Mouse (Mus musculus): Measurements from ENCODE around the gene Grin2c.

Grin2c gene

DNA sequence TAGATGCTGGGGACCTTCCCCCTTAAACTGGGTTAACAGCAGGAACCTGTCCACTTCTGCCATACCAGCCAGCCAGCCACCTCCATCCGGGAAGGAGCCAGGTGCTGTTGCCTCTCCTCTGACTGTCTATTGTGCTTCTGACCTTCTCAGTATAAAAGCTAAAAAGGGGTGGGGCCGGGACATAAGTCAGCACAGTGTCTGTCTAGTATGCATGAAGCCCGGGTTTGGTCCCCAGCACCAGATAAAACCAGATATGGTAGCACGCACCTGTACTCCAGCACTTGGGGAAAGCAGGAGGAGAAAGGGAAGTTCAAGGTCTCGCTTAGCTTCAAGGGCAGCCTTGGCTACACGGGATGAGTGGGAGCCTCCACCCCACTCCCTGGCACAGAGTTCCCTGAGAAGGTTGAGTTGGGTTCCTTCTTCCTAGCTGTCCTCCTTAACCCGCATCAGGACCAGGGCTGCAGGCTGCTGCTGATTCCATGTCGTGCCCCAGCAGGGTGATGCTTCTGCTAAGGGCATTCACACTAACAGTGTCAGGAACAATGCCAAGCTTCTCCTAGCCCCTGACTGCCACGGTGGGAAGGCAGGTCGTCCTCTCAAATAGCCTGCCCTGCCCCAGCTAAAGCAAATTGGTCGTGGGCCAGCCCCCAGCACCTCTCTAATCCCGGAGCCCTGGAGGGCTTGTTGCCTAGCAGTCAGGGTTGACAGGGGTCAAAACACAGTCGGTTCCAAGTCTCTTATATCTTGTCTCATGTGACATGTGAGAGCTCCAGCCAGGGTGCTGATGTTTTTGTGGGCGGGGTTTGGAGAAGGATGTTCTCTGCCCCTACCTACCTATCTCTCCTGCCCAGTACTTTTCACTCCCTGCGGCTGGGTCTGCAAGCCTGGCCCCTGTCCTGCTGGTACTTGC lies 37.8 kb downstream of the Grin2c start:
- DNase-seq, result no peak

DNA sequence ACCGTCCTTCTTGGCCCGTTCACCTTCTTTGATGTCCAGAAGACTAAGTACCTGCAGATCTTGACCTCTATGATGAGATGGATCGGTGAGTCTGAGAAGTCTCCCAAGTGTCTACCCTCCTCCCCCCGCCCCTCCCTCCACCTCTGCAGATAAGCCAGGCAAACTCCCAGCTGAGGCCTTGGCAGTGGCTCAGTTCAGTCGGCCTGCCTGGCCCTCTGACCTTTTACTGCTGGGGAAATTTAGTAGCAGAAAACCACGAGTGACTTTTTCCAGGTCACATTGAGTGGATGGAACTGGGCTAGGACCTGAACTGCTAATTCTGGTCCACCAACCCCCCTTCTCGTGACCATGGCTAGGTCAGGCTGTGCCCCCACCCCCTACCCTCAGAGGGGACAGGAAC lies 38.6 kb downstream of the Grin2c start:
- DNase-seq, result no peak

DNA sequence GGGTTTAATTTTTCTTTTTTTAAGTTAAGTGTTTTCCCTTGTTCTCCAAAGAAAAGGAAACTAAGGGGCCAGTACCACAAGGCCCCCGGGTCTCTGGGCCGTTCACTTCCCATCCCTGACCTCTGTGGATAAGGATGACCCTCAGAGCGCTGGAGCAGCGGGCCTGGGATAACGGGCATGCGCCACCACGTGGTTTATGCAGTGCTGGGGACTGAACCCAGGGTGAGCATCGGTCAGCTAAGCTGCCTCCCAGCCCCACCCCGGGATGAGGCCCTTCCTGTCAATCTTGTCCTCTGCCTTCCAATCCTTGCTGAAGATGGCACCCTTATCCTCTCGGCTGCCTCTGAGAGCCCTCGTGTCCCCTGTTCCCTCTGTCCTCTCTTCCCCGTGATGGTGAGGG lies 39.4 kb downstream of the Grin2c start:
- no peak for DNase-seq

DNA sequence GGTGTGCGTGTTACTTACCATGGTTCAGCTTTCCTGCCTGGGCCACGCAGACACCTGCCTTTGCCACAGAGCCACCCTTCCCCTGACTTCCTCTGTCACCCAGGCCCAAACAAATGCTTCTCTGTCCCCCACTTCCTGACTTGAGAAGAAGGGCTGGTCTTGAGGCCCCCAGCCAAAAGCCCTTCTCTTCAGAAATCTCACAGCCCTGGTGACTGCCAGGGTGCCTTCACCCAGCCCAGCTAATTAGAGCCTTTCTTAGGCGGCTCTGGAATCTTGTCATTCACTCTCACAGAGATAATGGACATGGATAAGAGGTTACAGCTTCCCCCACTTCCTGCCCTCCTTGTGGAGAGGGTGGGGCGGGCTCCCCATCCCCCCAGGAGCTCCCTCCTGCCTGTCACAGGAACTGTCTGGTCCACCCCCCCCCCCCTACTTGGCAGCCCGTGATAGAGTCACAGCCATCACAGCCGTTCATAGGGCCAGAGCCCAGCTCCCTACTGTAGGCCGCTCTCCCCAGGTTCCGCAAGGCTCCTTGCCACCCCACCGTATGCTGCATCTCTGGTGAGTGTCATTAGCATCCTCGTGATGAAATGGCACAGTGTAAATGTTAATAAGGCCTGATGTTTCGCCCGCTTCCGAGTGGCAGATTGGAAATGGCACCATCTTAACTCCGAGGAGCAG lies 40.1 kb downstream of the Grin2c start:
- no peak for DNase-seq

DNA sequence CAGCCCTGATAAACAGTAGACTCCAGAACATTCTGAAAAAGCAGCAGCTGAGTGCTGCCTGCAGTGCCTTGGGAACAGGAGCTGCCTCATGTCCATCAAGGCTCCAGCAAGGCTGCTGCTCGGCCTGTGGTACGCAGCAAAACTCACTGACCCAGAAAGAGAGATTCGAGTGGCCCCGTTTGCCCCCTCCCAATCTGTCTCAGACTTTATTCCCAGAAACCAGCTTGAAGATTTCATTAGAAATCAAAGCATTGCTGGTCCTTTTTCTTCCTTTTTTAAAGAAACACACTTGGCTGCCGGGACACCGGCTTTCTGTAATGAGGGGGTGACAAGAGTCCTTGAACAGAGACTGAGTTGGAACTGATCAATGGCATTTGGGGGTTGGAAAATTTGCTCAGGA lies 41.7 kb downstream of the Grin2c start:
- no peak for DNase-seq

DNA sequence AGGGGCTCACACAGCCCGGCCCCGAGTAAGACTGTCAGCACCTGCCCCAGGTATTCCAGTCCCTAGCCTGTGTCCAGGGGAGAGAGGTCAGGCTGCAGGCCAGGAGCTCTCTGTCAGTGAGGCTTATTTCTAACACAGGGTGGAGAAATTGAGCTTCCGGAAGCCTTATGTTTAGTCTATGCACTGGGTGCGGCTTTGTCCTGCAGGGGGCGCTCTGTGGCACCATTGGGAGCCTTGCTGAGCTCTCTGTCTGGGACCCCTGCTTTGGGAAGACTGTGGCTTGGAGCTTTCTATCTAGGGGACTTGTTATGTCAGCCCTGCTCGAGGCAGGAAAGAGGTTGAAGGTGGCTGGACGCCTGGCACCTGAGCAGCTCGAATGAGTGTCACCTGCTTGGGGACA lies 42.2 kb downstream of the Grin2c start:
- peak in 1 of 2 experiments; percentile 42 for DNase-seq

DNA sequence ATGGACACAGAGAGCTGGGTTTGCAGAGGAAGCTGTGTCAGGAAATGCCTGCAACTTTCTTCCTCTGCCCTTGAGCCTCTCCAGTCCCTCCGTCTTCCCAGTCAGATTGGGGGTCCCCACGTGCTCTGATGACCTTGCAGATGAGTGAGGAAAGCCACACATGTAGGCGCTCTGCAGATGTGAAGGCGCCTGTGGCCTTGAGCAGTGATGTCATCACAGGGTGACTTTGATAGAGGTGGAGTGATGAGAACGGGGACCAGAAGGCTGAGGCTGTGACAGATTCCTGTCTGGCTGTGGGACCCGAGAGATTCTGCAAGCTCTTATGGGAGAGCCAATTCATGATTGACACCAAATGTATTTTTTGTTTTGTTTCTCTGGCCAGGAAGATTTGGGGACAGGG lies 43.2 kb downstream of the Grin2c start:
- DNase-seq, result no peak

DNA sequence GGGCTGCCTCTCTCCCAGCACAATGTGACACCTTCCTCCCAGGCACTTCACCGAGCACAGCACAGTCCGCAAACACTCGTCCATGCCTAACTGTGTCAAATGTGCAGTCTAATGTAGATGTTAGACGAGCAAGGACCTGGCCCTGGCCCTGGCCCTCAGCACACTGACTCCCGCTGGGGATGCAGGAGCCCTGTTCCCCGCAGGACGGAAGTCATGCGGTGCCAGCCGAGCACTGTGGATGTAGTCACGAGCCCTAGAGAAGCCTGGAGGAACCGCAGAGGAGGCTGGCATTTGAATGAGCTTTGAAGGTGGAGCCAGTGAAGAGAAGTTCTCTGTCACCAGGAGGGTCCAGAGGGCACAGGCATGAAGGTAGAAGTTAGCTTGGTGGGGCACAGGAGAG lies 43.6 kb downstream of the Grin2c start:
- DNase-seq, result no peak

DNA sequence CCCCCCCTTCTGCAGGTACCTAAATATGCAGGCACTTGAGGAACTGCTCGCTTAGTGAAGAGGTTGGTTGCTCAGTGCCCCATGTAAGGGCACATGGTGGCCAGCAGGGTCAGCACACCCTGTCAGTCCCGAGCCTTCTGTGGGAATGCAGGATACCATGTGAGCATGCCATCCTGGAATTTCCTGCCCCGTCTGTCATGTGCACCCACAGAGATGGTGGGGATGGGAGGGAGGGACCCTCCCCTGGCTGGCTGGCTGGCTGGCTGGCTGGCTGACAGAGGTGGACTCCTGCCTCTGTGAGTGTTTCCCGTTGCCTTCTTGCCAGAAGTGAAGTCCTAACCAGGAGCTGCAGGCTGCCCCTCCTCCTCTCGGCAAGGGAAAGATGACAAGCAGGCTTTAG lies 44.5 kb downstream of the Grin2c start:
- DNase-seq, result no peak

DNA sequence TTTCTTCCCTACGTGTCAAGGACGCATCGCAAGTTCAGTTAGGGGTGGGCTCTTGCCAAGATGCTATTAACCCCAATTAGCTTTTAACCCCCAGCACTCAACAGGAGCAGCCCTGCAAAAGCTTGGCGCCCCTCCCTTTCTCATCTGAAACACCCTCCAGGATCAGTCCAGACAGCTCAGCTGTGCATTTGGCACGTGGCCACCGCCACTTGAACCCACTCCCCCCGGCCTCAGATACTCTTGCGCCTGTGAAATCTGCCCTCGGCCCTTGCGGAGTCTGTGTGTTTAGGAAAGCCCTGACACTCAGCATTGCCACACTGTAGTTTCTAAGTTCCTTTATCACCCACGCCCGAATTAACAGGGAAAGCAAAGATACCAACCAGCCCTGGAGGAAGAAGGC lies 45.0 kb downstream of the Grin2c start:
- no peak for DNase-seq

DNA sequence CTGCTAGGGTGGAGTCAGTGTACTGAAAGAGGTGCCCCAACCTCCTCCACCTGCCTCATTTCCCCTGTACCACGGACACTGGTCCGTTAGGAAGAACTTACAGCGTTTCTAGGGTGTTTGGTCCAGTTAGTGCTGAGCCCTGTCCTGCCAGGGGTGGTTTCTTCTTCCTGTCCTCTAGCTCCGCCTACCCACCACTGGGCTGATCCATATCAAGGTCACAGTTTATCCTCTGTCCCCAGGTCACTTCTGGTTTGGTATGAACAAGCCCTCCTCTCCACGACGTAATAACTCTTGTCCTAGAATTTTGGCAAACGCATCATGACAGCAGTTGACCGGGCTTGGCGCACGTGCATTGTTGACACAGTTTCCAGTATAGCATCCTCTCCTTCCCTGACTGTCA lies 47.4 kb downstream of the Grin2c start:
- DNase-seq, result no peak

DNA sequence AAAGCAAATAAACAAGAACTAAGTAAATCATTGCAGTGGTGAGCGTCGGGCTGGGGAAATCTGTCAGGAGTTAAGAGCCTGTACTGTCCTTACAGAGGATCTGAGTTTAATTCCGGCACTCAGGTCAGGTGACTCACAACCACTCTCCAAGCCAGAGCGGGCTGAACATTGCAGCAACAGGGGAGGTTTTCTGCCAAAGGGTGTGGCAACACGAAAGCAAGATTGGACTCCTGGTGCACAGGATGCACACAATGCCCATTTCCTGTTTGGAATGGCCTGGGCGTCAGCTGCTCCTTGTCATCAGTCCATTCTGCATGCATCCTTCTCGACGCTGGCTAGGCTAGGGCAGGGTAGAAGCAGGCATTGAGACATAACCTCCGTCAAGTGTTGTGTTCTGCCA lies 47.8 kb downstream of the Grin2c start:
- DNase-seq, result no peak

DNA sequence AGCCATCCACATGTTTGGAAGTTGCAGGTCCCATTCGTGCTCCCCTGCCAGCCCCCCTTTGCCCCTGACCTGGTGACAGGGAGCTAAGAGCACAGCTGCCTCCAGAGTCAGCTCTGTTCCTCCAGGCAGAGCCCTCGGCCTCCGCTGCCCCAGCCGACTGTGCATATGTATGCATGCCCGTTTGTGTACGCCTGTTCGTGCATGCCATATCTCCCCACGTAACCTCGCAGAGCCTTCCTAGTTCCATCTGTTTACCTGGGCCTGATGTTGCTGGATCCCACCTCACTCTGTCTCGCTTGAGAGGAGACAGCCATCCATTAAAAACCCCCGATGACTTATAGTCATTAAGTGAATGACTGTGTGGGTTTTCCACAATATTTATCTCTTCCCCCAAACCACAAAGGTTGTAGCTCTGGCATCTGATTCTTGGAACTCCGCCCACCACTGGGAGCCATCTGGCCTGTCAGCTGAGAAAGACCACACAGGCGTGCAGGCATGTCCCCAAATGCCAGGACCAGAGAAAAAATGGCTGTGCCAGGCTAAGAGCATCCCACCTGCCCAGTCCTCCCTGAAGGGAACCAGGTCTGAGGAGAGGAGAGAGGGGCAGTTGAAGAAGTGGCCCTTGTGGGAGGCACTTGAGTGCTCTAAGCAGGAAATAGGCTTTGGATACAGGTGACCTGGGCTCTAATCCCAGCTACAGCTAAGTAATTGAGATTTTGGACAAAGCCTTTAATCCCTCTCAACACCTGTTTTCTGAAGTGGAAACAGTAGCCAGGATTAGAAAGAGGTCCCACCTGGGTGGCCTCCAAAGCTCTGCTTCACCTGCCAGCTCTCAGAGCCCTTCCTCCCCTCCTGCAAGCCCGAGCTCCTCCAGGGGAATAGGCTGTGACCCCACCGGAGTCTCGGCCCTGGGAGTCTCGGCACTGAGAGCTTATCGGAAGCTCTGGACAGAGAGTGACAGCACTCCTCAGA lies 49.3 kb downstream of the Grin2c start:
- DNase-seq, result no peak

DNA sequence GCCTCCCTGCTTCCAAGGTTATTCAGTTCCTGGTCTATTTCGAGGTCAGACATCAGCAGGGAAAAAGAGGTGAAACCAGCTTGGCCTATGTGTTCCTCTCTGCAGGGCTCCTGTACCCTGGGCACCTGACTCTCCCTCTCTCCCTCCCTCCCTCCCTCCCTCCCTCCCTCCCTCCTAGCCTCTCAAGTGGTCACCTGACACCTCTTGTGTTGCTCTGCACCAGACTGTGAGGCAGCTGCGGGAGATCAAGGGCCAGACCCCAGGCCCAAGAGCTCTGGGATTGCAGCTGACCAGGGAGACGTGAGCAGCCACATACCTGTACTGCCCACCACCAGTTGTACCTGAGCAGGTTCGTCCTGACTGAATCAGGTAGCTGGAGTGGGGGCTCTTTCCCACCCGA lies 51.9 kb downstream of the Grin2c start:
- no peak for DNase-seq

DNA sequence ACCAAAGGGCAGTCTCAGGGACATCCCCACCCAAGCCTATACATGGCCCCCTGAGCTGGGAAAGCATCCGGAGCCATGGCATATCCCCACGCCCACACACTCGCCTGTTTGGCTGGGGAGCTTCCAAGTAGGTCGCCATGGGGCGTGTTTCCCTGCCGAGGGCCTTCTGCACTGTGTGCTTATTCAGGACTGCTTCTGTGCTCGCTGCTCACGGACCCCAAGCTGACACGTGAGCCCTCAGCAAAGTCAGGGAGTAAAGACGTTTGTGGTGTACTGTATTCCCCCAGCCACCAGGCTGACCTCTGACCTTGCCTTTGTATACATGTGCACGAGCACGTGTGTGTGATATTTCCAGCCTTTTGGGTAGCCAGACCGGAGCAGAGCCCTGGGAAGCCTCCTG lies 54.9 kb downstream of the Grin2c start:
- DNase-seq, result no peak

DNA sequence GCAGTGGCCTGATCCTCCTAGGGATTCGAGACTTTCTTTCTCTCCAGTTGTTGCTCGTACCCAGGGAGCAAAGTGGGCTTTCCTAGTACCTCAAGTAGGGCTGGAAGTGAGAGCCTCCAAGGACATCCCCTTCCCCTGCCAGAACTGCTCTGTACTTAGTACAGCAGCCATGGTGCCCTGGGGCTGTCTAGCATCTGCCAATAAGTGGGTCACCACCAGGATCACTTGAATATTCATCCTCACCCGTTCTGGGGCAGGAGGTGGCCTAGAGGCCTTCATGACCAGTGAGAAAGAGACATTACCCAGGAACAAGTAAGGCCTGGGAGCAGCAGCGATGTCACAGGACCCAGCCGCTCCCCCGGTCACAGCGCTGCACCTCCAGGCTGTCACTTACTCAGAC lies 57.1 kb downstream of the Grin2c start:
- no peak for DNase-seq

DNA sequence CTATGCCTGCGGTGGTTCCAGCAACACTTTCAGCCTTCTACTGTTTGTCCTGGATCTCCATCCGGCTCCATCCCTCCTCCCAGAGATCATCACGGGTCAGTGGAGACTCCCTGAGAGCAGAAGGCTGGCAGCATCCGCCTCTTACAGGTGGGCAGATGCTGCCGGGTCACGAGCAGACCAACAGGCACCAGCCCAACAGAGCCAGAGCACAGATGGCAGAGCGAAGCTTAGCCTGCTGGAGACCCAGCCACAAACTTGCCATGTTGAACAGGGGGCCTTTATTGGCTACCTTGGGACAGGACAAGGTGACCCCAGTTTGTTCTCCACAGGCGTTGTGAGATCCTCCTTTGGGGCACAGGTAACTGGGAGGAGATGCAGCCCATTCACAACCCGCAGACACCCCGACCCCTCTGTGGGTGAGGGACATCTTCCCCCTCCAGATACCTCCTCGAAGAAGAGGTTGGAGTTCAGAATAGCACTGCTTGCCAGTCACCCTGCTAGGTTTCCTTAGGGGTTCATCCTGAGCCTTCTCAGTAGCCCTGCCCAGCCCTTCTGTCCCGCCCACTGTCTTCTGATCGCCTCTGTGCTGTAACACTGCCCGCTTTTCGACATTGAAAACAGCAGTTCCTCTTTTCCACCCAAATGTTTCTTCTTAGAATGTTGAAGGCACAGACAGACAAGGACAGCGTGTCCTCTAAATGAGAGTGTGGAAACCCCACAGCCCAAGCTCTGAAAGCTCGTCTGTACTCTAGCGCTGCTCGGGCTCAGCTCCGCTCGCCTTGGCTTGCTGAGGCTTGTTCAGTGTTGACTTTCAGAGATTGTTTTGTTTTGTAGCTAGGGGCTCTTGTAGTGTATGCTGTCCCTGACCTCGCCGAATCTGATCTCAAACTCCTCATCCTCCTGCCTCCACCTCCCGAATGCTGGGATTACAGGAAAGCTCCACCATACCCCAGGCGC lies 58.0 kb downstream of the Grin2c start:
- DNase-seq, result no peak

DNA sequence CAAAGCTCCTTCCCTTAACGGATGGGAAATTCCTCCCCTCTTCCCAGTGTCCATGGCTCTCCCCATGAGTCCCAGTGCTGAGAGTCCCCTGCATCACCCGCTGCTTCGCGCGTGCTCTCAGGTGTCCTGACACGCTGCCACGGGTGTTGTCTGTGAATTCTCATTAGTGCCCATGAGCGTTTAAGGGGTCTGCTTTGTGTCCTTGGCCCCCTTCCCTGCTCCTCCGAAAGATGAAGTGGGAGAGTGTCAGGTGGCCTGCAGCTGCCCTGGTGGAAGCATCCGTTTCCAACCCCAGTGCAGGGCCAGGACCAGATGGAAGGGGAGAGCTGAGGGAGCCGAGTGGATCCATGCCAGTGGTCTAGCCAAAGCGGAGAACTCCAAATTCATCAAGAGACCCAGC lies 58.9 kb downstream of the Grin2c start:
- DNase-seq, result no peak

DNA sequence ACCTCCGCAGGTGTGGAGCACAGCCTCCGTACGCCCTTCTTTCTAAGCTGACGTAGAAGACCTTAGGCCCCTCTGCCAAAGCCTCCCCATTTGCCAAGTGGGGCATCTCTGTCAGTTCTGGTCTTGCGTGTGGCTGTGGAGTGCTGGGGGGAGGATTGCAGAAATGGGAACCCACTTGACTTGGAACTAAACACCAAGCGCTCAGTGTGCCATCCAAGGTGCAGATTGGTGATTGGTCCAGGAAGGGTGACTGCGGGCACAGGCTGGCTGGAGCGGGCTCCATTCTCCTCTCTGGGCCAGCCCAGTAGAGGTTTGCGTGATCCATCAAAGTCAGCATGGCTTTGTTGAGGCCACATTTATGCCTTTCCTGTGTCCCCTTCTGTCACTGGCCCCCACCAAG lies 64.3 kb downstream of the Grin2c start:
- no peak for DNase-seq

DNA sequence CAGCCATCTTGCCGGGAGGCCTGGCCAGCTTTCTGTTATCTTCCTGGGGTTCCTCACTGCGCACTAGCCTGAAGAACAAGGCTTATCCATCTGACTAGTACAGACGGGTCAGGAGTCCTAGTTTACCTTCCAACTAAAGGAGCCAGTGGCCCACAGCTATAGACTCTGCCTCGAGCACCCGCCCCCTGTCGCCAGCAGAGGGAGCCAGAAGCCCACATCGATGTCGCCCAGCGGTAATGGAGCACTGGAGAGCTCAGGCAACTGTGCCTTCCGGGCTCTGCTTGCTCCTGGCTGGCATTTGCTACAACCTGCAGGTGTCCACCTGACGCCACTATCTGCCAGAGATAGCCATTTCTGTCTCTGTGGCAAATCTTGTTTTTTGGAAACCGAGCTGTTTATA lies 64.7 kb downstream of the Grin2c start:
- peak; percentile 61 to 82 for DNase-seq

DNA sequence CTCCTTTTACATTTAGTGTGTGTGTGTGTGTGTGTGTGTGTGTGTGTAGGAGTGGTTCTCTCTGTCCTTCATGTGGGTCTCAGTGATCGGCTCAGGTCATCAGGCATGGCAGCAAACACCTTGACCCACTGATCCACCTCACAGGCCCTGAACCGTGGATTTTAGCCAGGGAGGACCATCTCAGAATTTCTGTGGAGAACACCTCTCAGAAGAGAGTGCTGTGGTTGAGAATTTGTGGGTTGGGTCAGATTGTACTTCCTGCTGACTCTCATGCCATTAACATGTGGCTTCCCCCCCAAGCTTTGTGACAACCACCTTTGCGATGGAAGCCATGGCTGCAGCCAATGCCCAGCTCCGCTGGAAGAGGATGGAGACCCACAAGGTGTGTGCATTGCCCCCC lies 66.5 kb downstream of the Grin2c start:
- no peak for DNase-seq

All from kidney, adult 8-10 months (tissue).